Mouse (Mus musculus) megakaryocyte, embryonic 14.5 days (primary cell): ENCODE data around the gene Rab3b. TPM values are rescaled to one million over a fixed set of nuclear protein-coding genes. Genes with fewer than 3 reads are reported as not detected.

ENCODE experiments used
- H3K27me3 ChIP-seq: replicated peaks from 2 replicates; pipeline ENCODE3; 2012; ENCODE audit warnings: inconsistent platforms
- H3K36me3 ChIP-seq: replicated peaks from 2 replicates; pipeline ENCODE3; 2012; ENCODE audit warnings: low read length, inconsistent platforms, mixed read lengths
- H3K4me1 ChIP-seq: 2 replicates; pipeline ENCODE4 v1.6.1; 2012; ENCODE audit warnings: inconsistent platforms
- H3K4me3 ChIP-seq: replicated peaks from 2 replicates; pipeline ENCODE3; 2012; ENCODE audit warnings: moderate library complexity, mild to moderate bottlenecking, inconsistent platforms
- H3K9me3 ChIP-seq: 2 replicates; pipeline ENCODE4 v1.6.1; 2012; ENCODE audit warnings: inconsistent platforms
- FLI1 ChIP-seq: IDR thresholded peaks from 2 replicates; pipeline ENCODE4 v1.6.1; 2012; ENCODE audit warnings: low read length, inconsistent platforms, mixed read lengths
- GATA1 ChIP-seq: IDR thresholded peaks from 3 replicates; pipeline ENCODE4 v1.6.1; 2012; ENCODE audit warnings: mixed read lengths, low read length, inconsistent platforms, borderline replicate concordance
- polyA plus RNA-seq: library from polyadenylated mRNA; stranded (reverse); fragments of >175 nt; gene quantifications from 2 replicates; pipeline ENCODE4 v1.2.3, GENCODE M21; 2012; ENCODE audit warnings: low replicate concordance; ENCODE audit not compliant: insufficient read depth

Rab3b gene
- polyA plus RNA-seq, 1 experiment: not detected

GRCm38 (mm10) chr4:108942171-108942570 is 63.3 kb downstream of the Rab3b start:
- TF ChIP-seq GATA1 (no peak), FLI1 (no peak)
- no peaks in the 10 kb centered on the region for H3K4me1 ChIP-seq
- H3K27me3 ChIP-seq: peaks cover 18% of the 10 kb centered on the region
- H3K4me3 ChIP-seq: no peak overlapping the region
- no peaks in the 10 kb centered on the region for H3K36me3 ChIP-seq
- H3K9me3 ChIP-seq: no peaks in the 10 kb centered on the region

- TF ChIP-seq FLI1 (no peak), GATA1 (no peak)
- Histone ChIP-seq H3K4me1 (no peaks in the 10 kb centered on the region), H3K4me3 (no peak overlapping the region), H3K9me3 (no peaks in the 10 kb centered on the region), H3K27me3 (peaks cover 15% of the 10 kb centered on the region), H3K36me3 (no peaks in the 10 kb centered on the region)
Measured at GRCm38 (mm10) chr4:108942986-108943720, 64.3 kb downstream of the Rab3b start.

GRCm38 (mm10) chr4:108949168-108949567 is 70.3 kb downstream of the Rab3b start:
- Histone ChIP-seq H3K4me1 (no peaks in the 10 kb centered on the region), H3K27me3 (peaks cover 11% of the 10 kb centered on the region), H3K36me3 (no peaks in the 10 kb centered on the region), H3K9me3 (peaks cover 4% of the 10 kb centered on the region; the same call in 1 of the 2 replicates), H3K4me3 (no peak overlapping the region)
- no peak for TF ChIP-seq GATA1
- TF ChIP-seq FLI1: no peak

GRCm38 (mm10) chr4:108950201-108950600 is 71.3 kb downstream of the Rab3b start:
- peaks cover 4% of the 10 kb centered on the region; the same call in 1 of the 2 replicates for H3K9me3 ChIP-seq
- H3K27me3 ChIP-seq: peaks cover 7% of the 10 kb centered on the region
- H3K4me1 ChIP-seq: no peaks in the 10 kb centered on the region
- no peaks in the 10 kb centered on the region for H3K36me3 ChIP-seq
- no peak for TF ChIP-seq GATA1
- TF ChIP-seq FLI1: no peak
- no peak overlapping the region for H3K4me3 ChIP-seq

- Histone ChIP-seq H3K27me3 (peaks cover 7% of the 10 kb centered on the region), H3K4me3 (no peak overlapping the region), H3K4me1 (no peaks in the 10 kb centered on the region), H3K36me3 (no peaks in the 10 kb centered on the region), H3K9me3 (peaks cover 4% of the 10 kb centered on the region; the same call in 1 of the 2 replicates)
- TF ChIP-seq FLI1: no peak
- no peak for TF ChIP-seq GATA1
Measured at GRCm38 (mm10) chr4:108951663-108952062, 72.8 kb downstream of the Rab3b start.

- H3K4me1 ChIP-seq: no peaks in the 10 kb centered on the region
- H3K9me3 ChIP-seq: no peaks in the 10 kb centered on the region
- peaks cover 7% of the 10 kb centered on the region for H3K27me3 ChIP-seq
- H3K36me3 ChIP-seq: no peaks in the 10 kb centered on the region
- no peak overlapping the region for H3K4me3 ChIP-seq
- TF ChIP-seq FLI1 (no peak), GATA1 (no peak)
Measured at GRCm38 (mm10) chr4:108959696-108960095, 80.8 kb downstream of the Rab3b start.

- TF ChIP-seq GATA1: no peak
- no peaks in the 10 kb centered on the region for H3K9me3 ChIP-seq
- H3K4me3 ChIP-seq: no peak overlapping the region
- H3K4me1 ChIP-seq: no peaks in the 10 kb centered on the region
- H3K36me3 ChIP-seq: no peaks in the 10 kb centered on the region
- peaks cover 7% of the 10 kb centered on the region for H3K27me3 ChIP-seq
Measured at GRCm38 (mm10) chr4:108960619-108961460, 82.0 kb downstream of the Rab3b start.

- Histone ChIP-seq H3K4me1 (no peaks in the 10 kb centered on the region), H3K36me3 (no peaks in the 10 kb centered on the region), H3K9me3 (no peaks in the 10 kb centered on the region), H3K4me3 (no peak overlapping the region), H3K27me3 (peaks cover 7% of the 10 kb centered on the region)
- no peak for TF ChIP-seq GATA1
- no peak for TF ChIP-seq FLI1
Measured at GRCm38 (mm10) chr4:108963017-108963416, 84.2 kb downstream of the Rab3b start.

GRCm38 (mm10) chr4:108969517-108969916 is 90.7 kb downstream of the Rab3b start:
- no peak for TF ChIP-seq FLI1
- no peak for TF ChIP-seq GATA1
- Histone ChIP-seq H3K4me1 (peaks cover 15% of the 10 kb centered on the region), H3K27me3 (peaks cover 10% of the 10 kb centered on the region), H3K4me3 (no peak overlapping the region), H3K9me3 (no peaks in the 10 kb centered on the region), H3K36me3 (no peaks in the 10 kb centered on the region)

GRCm38 (mm10) chr4:108971054-108971453 is 92.2 kb downstream of the Rab3b start:
- Histone ChIP-seq H3K4me1 (peaks cover 15% of the 10 kb centered on the region), H3K9me3 (no peaks in the 10 kb centered on the region), H3K36me3 (no peaks in the 10 kb centered on the region), H3K4me3 (no peak overlapping the region), H3K27me3 (peaks cover 13% of the 10 kb centered on the region)
- TF ChIP-seq GATA1 (no peak), FLI1 (no peak)
